Mouse (Mus musculus) small intestine, adult 2 months (tissue): ENCODE measurements around the gene Cfap157.

Experiments
- CTCF ChIP-seq: fragments of 200-500 bp; IDR thresholded peaks from 2 replicates; pipeline ENCODE4 v1.5.1; 2012; ENCODE audit warnings: low read depth, mild to moderate bottlenecking, control low read depth, inconsistent platforms, low read length, moderate library complexity, mixed read lengths; ENCODE audit not compliant: insufficient replicate concordance, insufficient read length; ENCODE audit errors: extremely low read depth
- POLR2A ChIP-seq: fragments of 200-500 bp; IDR thresholded peaks from 2 replicates; pipeline ENCODE4 v1.6.1; 2012; ENCODE audit warnings: low read depth, mild to moderate bottlenecking, control low read depth, inconsistent platforms, low read length, moderate library complexity

DNA sequence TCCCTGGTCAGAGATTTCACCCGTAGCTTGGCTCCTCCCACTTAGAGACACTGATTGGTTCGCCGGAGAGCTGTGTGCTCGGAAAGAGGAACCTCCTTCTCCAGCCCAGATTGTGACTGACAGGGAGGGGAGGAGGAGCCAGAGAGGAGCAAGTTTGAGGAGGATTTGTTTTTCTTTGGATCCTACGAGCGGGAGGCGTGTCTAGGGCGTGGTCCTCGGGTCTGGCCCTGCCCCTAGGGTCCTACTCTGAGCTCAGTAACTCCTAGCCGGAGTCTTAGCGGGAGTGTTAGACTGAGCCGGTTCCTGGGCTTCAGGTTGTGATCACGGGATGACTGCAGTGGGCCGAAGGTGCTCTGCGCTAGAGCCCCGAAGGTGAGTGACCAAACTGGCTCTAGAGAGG lies 56.8 kb downstream of the Cfap157 start:
- TF ChIP-seq POLR2A (peak; percentile 30; the same call in 1 of the 2 replicates), CTCF (no peak)
